Mouse (Mus musculus) embryonic facial prominence, embryonic 14.5 days (tissue): ENCODE measurements around the gene Rpap1. TPM values are rescaled to one million over a fixed set of nuclear protein-coding genes. Genes with fewer than 3 reads are reported as not detected.
"Not testable (repeated sequence)": the region's sequence is repeated elsewhere in the genome, so short reads cannot be mapped to it uniquely, and the experiment has no call there.

Source experiments
- ATAC-seq: fragments of 200-750 bp; cut with Nextera tagmentation; 2 replicates; pipeline ENCODE4 v1.8.0; 2017; ENCODE audit warnings: low read depth, moderate number of reproducible peaks, moderate TSS enrichment
- DNase-seq: peaks from one replicate; pipeline ENCODE4 v3.0.0-alpha.2; 2015; ENCODE audit warnings: low spot score
- H3K27ac ChIP-seq: fragments of 300-500 bp; sonication (generic); replicated peaks from 2 replicates; pipeline ENCODE4 v1.5.1; 2014; ENCODE audit warnings: low read depth, mild to moderate bottlenecking, low read length, moderate library complexity
- H3K27me3 ChIP-seq: fragments of 300-500 bp; sonication (generic); replicated peaks from 2 replicates; pipeline ENCODE4 v1.6.1; 2014; ENCODE audit warnings: low read length; ENCODE audit not compliant: control insufficient read depth, insufficient read depth
- H3K36me3 ChIP-seq: fragments of 300-500 bp; sonication (generic); 2 replicates; pipeline ENCODE4 v1.6.1; 2014; ENCODE audit warnings: low read length, mixed read lengths; ENCODE audit not compliant: control insufficient read depth, insufficient read depth
- H3K4me1 ChIP-seq: fragments of 300-500 bp; sonication (generic); 2 replicates; pipeline ENCODE4 v1.6.1; 2014; ENCODE audit warnings: antibody characterized with exemption, low read length; ENCODE audit not compliant: control insufficient read depth, insufficient read depth
- H3K4me2 ChIP-seq: fragments of 300-500 bp; sonication (generic); 2 replicates; pipeline ENCODE4 v1.6.1; 2014; ENCODE audit warnings: low read depth, mild to moderate bottlenecking, low read length, moderate library complexity, mixed read lengths
- H3K4me3 ChIP-seq: fragments of 300-500 bp; sonication (generic); 2 replicates; pipeline ENCODE4 v1.5.1; 2014; ENCODE audit warnings: low read depth, mild to moderate bottlenecking, low read length
- H3K9ac ChIP-seq: fragments of 300-500 bp; sonication (generic); 2 replicates; pipeline ENCODE4 v1.6.1; 2014; ENCODE audit warnings: low read depth, mild to moderate bottlenecking, low read length, moderate library complexity, mixed read lengths
- H3K9me3 ChIP-seq: fragments of 300-500 bp; sonication (generic); 2 replicates; pipeline ENCODE4 v1.6.1; 2016; ENCODE audit warnings: low read length; ENCODE audit not compliant: control insufficient read depth
- WGBS: fragments of 180-500 bp; shearing (Covaris S2); extraction: QIAGEN DNeasy Blood & Tissue Kit; methylation state at CpG from one replicate; pipeline ENCODE4 v1.1.7; 2014; 5-methylcytosine and 5-hydroxymethylcytosine counted together
- polyA plus RNA-seq: library from polyadenylated mRNA; unstranded; fragments of >200 nt; fragmentation: Nextera tagmentation; extraction: Ambion mirVana; gene quantifications from 2 replicates; pipeline ENCODE4 v1.2.1, GENCODE M21; 2014

Rpap1 gene
- polyA plus RNA-seq, 1 experiment from 2014 or later = 18.3 TPM

DNA sequence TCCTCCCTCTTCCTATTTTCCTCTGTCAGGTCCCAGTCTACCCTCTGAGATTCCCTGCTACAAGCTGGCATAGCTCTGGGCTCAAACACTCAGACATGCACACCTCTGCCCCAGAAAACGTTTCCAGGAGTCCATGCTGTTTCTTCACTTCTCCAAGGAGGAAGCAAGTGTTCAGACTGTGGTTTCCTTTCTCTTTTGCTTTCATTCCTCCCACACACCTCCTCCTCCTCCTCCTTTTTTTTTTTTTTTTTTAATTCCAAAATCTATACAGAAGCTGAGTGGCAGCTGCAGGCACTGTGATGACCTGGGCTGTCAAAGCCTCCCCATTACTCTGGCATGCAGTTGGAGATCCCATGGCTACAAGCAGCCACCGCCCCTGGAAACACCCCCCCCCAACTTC lies 46.8 kb downstream of the Rpap1 start:
- Histone ChIP-seq H3K36me3 (peaks cover 3% of the 10 kb centered on the region; the same call in 1 of the 2 replicates), H3K9me3 (no peaks in the 10 kb centered on the region), H3K4me3 (no peak overlapping the region), H3K4me1 (peaks cover 15% of the 10 kb centered on the region; the same call in 1 of the 2 replicates), H3K27me3 (peaks cover 43% of the 10 kb centered on the region), H3K4me2 (no peak overlapping the region; the same call in 1 of the 2 replicates), H3K27ac (no peak overlapping the region), H3K9ac (no peak overlapping the region)
- no peak for ATAC-seq
- 17% methylated on average over 2 of the region's 2 CpGs for WGBS
- DNase-seq = no peak

DNA sequence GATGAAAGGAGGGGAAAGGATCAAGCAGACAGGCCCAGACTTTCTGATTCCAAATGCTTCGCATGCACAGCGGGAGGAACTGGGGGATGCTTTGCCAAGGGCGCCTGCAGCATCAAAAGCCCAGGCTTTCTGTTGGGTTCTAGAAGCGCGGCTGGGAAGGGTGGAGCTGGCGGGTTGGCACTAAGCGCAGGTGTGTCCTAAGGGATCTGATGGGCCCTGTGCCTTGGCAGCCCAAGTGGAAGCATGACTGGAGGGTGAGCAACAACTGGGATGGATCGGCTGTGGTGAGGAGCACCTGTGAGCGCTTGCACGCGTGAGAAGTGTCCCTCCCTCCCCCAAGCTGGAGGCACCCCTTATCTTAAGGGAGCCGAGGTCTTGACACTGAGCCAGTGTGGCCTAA lies 50.2 kb downstream of the Rpap1 start:
- no peak overlapping the region for H3K4me2 ChIP-seq
- H3K4me1 ChIP-seq = 0 out of 2 replicates have a peak, but pooled peaks cover 7% of the 10 kb centered on the region
- peaks cover 37% of the 10 kb centered on the region for H3K36me3 ChIP-seq
- no peak for DNase-seq
- H3K27me3 ChIP-seq = peaks cover 9% of the 10 kb centered on the region; the same call in 1 of the 2 replicates
- H3K4me3 ChIP-seq = no peak overlapping the region
- no peak for ATAC-seq
- 14% methylated on average over 10 of the region's 12 CpGs for WGBS
- H3K27ac ChIP-seq = no peak overlapping the region
- no peaks in the 10 kb centered on the region for H3K9me3 ChIP-seq
- no peak overlapping the region for H3K9ac ChIP-seq

DNA sequence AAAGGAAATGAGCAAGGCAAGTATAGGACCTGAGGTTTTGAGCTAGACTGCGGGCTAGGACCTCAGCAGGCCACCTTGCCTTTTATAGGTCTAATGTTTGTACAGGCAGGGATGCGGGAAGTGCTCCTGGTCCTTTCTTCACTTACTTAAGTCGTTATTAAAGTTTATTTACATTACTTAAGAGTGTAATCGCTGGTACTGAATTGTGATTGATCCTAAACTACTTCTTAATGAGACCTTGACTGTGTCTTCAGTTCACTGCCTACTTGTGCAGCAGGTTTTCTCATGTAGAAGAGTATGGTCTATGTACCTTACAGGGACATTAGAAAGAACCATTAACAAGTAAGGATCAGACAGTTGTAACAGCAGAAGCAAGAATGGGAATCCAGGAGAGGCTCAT lies 56.6 kb downstream of the Rpap1 start:
- DNase-seq (no peak), ATAC-seq (no peak)
- no peaks in the 10 kb centered on the region for H3K27me3 ChIP-seq
- no peak overlapping the region for H3K9ac ChIP-seq
- no peak overlapping the region for H3K27ac ChIP-seq
- 92% methylated on average over 4 of the region's 4 CpGs for WGBS
- peaks cover 97% of the 10 kb centered on the region for H3K36me3 ChIP-seq
- no peak overlapping the region for H3K4me3 ChIP-seq
- H3K9me3 ChIP-seq = no peaks in the 10 kb centered on the region
- no peak overlapping the region for H3K4me2 ChIP-seq
- no peaks in the 10 kb centered on the region for H3K4me1 ChIP-seq

DNA sequence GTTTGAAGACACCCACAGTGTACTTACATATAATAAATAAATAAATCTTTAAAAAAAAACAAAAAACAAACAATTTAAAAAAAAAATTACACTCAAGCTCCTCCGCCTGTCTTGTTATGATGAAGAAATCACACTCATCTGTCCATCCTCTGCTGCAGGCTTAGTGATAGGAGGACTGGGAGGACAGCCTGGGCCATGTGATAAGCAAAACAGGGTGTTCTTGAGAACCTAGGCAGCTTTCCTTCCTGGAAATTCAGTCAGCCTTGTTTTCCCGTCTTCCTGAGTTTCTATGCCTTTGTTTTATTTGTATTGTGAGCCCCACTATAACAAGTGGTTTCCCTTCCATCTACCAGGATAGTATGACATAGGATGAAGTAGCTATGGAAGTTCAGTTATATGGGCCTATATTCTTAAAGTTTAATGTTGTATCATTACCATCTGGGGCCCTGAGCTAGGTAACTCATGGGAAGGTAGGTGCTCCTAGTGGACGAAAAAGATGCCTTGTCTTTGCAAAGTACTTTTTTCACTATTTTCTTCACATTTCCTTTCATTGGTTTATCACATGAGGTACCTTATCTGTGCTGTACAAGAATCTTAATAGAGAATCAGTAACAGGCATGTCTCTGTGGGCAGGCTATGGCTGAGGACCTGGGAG lies 59.4 kb downstream of the Rpap1 start:
- H3K9me3 ChIP-seq = no peaks in the 10 kb centered on the region
- DNase-seq (no peak), ATAC-seq (no peak)
- no peaks in the 10 kb centered on the region for H3K27me3 ChIP-seq
- no peaks in the 10 kb centered on the region for H3K4me1 ChIP-seq
- peaks cover 92% of the 10 kb centered on the region for H3K36me3 ChIP-seq
- 91% methylated on average over 3 of the region's 3 CpGs for WGBS
- H3K4me3 ChIP-seq = no peak overlapping the region
- no peak overlapping the region for H3K27ac ChIP-seq
- no peak overlapping the region for H3K9ac ChIP-seq
- no peak overlapping the region for H3K4me2 ChIP-seq

DNA sequence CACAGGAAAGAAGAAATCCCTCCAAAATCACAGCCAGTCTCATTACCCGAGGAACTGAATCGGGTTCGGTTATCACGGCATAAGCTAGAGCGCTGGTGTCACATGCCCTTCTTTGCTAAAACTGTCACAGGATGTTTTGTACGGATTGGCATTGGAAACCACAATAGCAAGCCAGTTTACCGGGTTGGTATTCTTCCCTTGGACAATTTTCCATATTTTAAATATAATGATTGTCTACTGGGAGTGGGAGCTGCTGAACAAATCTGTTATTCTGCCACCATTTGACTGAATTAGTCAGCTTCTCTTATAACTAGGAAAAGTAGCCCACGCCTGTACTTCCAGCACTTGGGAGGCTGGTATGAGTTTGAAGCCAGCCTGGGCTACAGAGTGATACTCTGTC lies 66.3 kb downstream of the Rpap1 start:
- Histone ChIP-seq H3K27me3 (no peaks in the 10 kb centered on the region), H3K9ac (no peak overlapping the region), H3K4me1 (no peaks in the 10 kb centered on the region), H3K27ac (no peak overlapping the region), H3K36me3 (peaks cover 89% of the 10 kb centered on the region), H3K4me2 (no peak overlapping the region), H3K9me3 (no peaks in the 10 kb centered on the region), H3K4me3 (no peak overlapping the region)
- WGBS = 96% methylated on average over 8 of the region's 8 CpGs
- ATAC-seq (no peak), DNase-seq (no peak)

DNA sequence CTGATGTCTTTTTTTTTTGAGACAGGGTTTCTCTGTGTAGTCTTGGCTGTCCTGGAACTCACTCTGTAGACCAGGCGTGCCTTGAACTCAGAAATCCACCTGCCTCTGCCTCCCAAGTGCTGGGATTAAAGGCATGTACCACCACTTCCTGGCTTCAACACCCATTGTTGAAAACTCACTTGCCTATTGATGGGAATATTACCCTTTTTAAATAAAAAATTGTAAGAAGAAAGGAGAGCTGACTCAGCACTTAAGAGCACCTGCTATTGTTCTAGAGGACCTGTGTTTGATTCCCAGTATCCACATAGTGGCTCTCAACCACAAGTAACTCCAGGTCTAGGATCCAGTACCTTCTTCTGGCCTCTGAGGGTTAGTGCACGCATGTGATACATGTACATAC lies 71.5 kb downstream of the Rpap1 start:
- DNase-seq, H3K4me2 ChIP-seq, H3K27ac ChIP-seq, H3K27me3 ChIP-seq, H3K9me3 ChIP-seq, ATAC-seq, H3K4me1 ChIP-seq, H3K9ac ChIP-seq, H3K4me3 ChIP-seq: not testable (repeated sequence)
- 89% methylated on average over 2 of the region's 2 CpGs for WGBS
- peaks cover 78% of the 10 kb centered on the region for H3K36me3 ChIP-seq

Other genes with a start within 250 kb of the Rpap1 start
- 0.22 and 0.29 TPM in 2 replicates for gene Exd1, start 239.9 kb downstream of the Rpap1 start, polyA plus RNA-seq
- 68.5 and 69.6 TPM in 2 replicates for gene Chp1, start 239.8 kb downstream of the Rpap1 start, polyA plus RNA-seq
- 47.5 and 56.6 TPM in 2 replicates for gene Nusap1, start 169.2 kb downstream of the Rpap1 start, polyA plus RNA-seq
- gene Oip5, start 169.1 kb downstream of the Rpap1 start, polyA plus RNA-seq = 15.3 and 17.9 TPM in 2 replicates
- gene Ndufaf1, start 124.7 kb downstream of the Rpap1 start, polyA plus RNA-seq = 39.4 and 40.4 TPM in 2 replicates
- 23.2 and 26.2 TPM in 2 replicates for gene Rtf1, start 112.5 kb downstream of the Rpap1 start, polyA plus RNA-seq
- 0.84 and 1.2 TPM in 2 replicates for gene Itpka, start 45.2 kb downstream of the Rpap1 start, polyA plus RNA-seq
- gene Ltk, start 27.1 kb downstream of the Rpap1 start, polyA plus RNA-seq = 0.14 and 0.29 TPM in 2 replicates
- 20.2 and 23.6 TPM in 2 replicates for gene Tyro3, start 10.2 kb upstream of the Rpap1 start, polyA plus RNA-seq
- 33.4 and 33.9 TPM in 2 replicates for gene Mga, start 109.7 kb upstream of the Rpap1 start, polyA plus RNA-seq
- 4.0 and 4.7 TPM in 2 replicates for gene Mapkbp1, start 185.2 kb upstream of the Rpap1 start, polyA plus RNA-seq
- 14.4 and 19.2 TPM in 2 replicates for gene Jmjd7, start 239.9 kb upstream of the Rpap1 start, polyA plus RNA-seq
- gene Gm28042, start 240.0 kb upstream of the Rpap1 start, polyA plus RNA-seq = 2.5 and 2.9 TPM in 2 replicates
- gene Pla2g4b, start 245.9 kb upstream of the Rpap1 start, polyA plus RNA-seq = 1.8 and 2.1 TPM in 2 replicates